Mouse (Mus musculus) small intestine, adult 2 months (tissue): Measurements from ENCODE around the gene Gpr4.

Source experiments
- CTCF ChIP-seq: fragments of 200-500 bp; IDR thresholded peaks from 2 replicates; pipeline ENCODE4 v1.5.1; 2012; ENCODE audit warnings: low read depth, mild to moderate bottlenecking, control low read depth, inconsistent platforms, low read length, moderate library complexity, mixed read lengths; ENCODE audit not compliant: insufficient replicate concordance, insufficient read length; ENCODE audit errors: extremely low read depth
- POLR2A ChIP-seq: fragments of 200-500 bp; IDR thresholded peaks from 2 replicates; pipeline ENCODE4 v1.6.1; 2012; ENCODE audit warnings: low read depth, mild to moderate bottlenecking, control low read depth, inconsistent platforms, low read length, moderate library complexity

DNA sequence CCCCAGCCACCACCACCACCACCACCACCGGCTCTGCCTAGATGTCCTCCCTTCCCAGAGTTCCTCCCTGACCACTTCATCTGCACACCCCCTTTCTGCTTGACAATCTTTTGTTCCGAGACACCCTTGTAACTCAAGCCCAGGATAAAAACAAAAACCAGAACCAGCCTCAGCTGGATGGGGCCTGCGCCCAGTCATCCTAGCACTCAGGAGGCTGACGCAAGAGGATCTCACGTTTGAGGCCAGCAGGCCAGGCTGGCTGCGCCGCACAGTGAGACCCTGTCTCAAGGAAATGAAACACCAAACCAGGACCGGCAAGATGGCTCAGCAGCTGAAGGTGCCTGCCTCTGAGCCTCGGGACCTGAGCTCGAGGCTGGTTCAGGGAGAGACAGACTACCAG is 54.7 kb downstream of the Gpr4 start:
- TF ChIP-seq POLR2A (no peak), CTCF (no peak)
